Mouse (Mus musculus): ENCODE data around the gene Fam216a.
A peak's percentile ranks its signal among the peaks of the same experiment; 100 is the strongest.

The Fam216a gene

DNA sequence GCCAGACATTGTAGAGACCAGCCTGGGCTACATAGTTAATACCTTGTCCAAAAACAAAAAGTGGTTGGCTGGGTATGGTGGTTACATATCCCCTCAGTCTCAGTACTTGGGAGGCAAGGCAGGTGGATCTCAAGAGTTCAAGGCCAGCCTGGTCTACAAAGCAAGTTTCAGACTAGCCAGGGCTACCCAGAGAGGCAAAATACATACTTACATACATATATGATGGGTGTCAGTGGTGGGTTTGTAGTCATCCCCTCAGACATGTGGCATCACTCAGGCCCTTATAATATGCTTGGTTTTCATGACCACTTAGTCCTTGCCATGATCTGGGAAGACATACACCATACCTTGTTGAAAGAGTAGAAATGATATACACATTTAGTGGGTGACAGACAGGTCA, 18.5 kb upstream of the Fam216a start:
- no peak for DNase-seq (ENCODE audit: low spot score in 2 of 2)

DNA sequence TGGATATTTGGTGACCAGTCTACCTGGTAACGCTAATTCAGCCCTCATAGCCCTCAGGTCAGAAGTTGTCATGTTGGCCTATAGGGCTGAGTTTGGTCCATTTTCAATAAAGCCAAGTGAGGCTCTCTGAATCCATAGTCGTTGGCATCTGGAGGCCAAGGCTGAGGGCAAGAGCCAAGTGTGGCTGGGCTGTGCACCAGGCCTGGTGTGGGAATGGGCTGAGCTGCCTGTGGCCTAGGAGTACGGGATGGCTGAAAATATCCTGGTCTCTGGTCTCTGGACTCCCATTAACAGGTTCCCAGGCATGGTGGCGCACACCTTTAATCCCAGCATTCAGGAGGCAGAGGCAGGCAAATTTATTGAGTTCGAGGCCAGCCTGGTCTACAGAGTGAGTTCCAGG, 17.8 kb upstream of the Fam216a start:
- DNase-seq (ENCODE audit: low spot score in 2 of 2), result no peak

DNA sequence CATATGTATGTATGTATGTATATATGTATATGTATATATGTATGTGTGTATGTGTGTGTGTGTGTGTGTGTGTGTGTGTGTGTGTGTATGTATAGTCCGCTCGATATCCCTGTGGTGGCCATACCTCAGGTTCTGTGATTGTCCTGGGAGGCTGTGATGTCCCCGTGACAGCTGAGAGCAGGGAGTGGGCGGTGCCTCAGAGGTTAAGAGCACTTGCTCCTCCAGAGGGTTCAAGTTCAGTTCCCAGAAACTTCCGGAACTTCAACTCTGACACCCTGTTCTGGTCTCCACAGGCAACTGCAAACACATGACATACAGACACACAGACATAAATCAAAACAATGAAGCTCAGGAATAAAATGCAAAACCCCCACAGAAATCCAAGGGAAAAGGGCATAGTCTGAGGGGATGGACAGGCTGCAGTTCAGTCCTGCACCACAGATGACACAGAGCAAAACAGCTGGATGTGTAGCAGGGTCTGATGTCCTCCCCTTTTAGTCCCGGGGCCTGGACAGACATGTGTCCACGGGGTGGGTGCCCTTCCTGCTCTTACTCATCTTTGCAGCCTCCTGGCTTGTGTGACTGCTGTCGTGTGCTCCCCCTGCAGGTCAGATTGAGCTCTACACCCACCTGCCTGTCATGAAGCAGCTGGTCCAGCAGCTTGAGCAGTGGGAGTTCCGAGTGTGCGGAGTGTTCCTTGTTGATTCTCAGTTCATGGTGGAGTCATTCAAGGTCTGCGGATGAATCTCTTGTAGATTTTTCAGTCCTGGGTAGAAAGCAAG, 7.4 kb upstream of the Fam216a start:
- DNase-seq (ENCODE audit: low spot score in 2 of 2), result peak; percentile 41 to 79

DNA sequence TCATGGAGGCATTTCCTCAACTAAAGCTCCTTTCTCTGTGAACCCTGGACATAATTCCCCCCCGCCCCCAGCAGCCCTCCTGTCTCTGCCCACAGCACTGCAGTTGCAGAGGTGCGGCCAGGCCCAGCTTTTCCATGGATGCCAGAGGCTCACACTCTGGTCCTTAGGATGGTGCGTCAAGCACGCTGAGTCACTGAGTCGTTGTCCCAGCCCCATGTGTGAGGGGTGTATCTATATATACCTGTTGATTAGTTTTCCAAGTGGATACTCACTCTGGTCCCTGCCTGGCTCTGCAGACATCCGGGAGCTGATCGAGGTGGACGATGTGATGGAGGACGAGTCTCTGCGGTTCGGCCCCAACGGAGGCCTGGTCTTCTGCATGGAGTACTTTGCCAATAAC, 6.0 kb upstream of the Fam216a start:
- DNase-seq (ENCODE audit: low spot score in 2 of 2), result no peak

DNA sequence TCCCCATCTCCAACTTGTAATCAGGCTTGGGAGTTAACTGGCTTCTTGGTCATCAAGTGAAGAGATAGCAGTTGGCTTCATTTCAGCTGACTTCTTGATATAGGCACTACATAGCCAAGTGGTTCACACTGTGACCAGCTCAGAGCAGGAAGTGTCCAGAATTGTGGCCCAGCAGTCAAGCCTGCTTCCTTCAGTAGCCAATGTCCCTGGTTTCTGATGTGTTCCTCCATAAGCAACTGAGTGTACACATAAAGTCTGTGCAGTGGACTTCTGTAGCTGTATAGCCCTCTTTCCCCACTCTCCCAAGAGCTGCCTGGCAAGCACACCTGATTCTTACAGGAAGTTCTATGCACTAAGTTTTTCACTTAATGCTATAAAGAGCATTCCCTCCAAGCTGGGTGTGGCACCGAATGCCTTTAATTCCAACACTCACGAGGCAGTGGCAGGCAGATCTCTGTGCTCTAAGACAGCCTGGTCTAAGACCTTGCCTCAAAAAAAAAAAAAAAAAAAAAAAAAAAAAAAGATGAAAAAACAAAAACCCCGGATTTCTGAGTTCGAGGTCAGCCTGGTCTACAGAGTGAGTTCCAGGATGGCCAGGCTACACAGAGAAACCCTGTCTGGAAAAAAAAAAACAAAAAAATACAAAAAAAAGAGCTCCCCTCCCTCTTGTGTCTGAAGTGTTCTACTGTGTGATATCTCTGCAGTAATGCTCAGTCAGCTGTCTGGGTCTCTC, 5.1 kb upstream of the Fam216a start:
- DNase-seq (ENCODE audit: low spot score in 2 of 2), result no peak

DNA sequence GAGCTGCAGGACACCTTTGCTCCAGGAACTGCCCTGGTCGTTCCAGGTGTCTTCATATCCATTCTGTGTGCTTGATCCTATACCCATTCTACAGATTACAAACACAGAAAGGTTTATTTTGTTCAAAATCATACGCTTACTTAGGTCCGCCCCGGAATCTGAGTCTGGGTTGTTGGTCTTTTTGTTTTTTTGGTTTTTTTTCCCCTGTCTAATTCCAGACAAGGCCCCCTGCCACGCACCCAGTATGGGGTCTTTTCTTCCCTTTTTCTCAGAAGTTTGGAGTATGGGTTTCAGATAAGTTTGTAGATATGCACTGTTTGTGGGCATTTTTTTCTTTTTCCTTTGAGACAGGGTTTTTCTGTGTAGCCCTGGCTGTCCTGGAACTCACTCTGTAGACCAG, 714 bp upstream of the Fam216a start:
- DNase-seq (ENCODE audit: low spot score in 2 of 2), result no peak

DNA sequence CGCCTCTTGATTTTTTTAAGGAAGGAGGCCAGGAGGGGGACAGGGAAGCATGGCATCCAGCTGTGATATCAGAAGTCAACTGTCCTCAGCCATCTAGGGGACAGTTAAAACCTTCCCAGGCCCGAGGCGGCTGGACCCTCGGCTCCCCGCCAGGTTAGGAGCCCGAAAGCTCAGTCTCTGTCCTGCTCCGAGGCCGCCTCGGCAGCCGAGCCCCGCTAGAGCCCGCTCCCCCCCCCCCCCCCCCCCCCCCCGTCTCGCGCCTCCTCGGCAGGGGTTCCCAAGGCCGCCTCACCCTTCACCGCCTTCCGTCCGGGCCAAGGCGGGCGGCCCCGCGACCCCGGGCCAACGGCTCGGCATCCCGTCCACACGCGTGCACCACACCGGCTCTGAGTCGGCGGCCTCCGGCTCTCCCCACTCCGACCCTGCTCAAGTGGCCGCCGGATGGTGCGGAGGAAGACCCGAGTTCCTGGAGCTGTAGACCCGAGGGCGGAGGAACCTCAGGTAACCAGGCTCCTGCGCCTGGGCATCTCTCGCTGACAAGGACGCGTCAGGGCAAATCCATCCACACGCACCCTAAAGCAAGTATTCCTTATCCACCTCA, 473 bp downstream of the Fam216a start, which contains the start of gene Gpn3:
Gpn3 (plus strand) TSS at position 286 of the 601 bp plus-strand sequence.
- peak in 1 of 2 experiments; percentile 70 for DNase-seq (ENCODE audit: low spot score in 2 of 2)

DNA sequence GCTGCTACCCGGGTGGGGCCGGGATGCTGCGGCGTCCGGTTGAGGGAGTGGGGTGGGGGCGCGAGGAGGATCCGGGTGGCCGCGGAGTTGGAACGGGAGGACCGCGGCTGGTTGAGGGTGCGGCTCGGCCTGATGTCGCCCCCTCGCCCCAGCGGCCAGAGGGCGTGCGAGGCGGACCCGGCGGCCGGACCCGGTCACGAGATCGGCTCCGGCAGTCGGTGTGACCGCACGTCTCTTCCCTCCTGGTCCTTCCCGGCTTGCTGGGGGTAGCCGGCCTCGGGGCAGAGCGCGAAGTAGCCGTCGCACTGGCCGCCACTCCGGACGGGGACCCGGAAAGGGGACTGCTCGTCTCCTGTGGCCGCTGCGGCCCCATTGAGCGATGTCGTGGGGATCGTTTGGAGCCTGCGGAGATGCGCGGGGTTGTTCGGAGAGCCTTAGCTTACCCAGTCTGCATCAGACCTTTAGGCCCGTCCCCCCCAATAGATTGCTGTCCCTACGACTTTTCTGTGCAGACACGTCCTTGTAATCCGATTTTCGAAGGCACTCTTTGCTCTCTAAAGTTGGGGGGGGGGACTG, 17.6 kb downstream of the Fam216a start:
- DNase-seq (ENCODE audit: low spot score in 2 of 2), result no peak

DNA sequence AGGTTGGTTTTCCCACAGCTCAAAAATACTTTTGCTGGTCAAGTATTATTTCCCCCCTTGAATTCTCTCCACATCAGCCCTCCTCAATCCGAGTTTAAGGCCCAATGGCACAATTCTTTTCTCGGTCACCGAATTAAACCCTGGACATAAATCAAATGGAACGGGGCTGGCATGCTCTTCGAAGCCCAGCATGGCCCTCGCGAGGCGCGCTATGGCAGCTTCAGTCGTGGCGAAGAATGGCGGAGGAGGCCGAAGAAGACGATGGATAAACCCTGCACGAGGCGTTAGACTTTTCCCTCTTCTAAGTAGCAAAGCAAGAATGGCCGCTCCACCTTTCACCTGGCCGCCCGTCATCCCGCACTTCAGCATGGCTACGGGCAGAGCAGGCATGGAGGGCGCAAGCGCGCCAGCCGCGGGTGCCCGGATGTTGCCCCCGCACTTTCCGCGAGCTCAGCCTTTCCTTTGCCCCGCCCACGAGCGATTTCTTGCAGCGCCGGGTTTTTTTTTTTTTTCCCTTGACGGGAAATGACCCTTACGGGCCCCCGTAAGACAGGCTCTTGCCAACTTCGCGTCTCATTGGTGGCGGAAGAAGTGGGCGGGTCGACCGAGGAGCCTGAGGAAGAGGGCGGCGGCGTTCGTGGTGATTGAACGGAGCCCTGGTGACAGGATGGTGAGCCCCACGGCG, 18.2 kb downstream of the Fam216a start, which contains the start of the genes Rad9b and Vps29:
Rad9b (minus strand) TSS at position 427 of the 685 bp plus-strand sequence.
Vps29 (plus strand) TSS at position 563 of the 685 bp plus-strand sequence.
- DNase-seq (ENCODE audit: low spot score in 2 of 2), result peak; percentile 98 to 99

DNA sequence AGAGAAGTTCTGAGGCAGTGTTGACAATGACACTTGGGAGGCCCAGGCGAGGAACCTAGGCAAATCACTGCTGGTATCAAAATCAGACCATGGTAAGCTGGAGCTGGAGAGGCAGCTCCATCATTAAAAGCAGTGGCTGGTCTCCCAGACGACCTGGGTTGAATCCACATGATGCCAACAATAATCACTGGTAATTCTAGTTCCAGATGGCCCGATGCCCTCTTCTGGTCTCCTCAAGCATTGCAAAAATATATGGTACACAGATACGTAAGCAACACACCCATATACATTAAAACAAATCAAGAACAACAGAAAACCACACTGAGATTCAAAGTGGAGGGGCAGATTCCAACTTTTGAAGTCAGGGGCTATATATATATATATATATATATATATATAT, 26.4 kb downstream of the Fam216a start:
- peak in 1 of 2 experiments; percentile 17 for DNase-seq (ENCODE audit: low spot score in 2 of 2)

DNA sequence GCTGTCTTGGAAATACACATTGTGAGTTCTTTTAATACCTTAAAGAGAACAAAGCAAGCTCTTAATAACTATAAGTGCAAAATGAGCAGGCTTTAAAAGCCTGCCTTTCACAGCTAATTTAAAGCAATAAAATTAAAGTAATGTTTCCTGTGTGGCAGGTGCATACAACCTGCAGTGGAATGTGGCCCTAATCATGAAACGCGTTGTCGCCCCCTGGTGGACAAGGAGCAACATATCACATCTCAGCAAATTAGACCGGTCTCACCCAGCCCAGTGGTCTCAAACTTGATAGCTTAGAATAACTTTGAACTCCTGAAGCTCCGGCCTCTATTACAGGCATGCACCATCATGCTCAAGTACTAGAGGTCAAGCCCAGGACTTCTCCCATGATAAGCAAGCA, 27.9 kb downstream of the Fam216a start:
- peak; percentile 74 to 91 for DNase-seq (ENCODE audit: low spot score in 2 of 2)

DNA sequence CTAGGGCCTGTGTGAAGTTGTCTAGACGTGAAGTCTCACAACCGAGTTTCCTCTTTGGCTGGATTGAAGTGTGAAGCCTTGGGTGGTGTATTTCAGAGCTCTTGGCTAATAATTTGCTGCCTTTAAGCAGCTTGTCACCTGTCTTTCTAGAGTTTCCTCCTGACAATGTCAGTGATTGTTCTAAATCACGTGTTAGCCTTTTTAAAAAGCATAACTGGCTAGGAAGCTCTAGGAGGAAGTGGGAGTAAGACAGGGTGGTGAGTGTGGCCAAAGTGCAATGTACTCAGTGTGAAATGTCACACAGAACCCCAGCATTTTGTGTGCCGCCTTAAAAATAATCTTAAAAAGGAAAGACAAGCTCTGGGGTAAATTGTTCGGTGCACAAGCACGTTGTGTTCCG, 28.4 kb downstream of the Fam216a start:
- DNase-seq (ENCODE audit: low spot score in 2 of 2), result no peak

DNA sequence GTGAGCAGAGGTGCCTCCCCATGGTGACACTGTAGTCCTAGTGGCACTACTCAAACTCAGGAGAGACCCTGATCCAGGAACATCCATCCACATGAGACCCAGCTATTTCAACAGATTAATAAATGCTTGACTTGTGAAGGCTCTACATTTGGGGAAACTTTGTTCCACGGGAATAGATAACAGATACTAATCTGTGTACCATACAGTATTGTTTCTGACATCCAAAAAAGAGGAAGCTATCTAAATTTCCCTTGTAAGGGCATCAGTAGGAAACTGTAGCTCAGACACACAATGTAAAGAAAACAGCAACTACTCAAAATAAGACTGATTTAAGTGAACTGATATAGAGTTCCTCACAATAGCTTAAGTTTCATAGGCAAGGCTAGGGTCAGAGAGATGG, 29.3 kb downstream of the Fam216a start:
- no peak for DNase-seq (ENCODE audit: low spot score in 2 of 2)

DNA sequence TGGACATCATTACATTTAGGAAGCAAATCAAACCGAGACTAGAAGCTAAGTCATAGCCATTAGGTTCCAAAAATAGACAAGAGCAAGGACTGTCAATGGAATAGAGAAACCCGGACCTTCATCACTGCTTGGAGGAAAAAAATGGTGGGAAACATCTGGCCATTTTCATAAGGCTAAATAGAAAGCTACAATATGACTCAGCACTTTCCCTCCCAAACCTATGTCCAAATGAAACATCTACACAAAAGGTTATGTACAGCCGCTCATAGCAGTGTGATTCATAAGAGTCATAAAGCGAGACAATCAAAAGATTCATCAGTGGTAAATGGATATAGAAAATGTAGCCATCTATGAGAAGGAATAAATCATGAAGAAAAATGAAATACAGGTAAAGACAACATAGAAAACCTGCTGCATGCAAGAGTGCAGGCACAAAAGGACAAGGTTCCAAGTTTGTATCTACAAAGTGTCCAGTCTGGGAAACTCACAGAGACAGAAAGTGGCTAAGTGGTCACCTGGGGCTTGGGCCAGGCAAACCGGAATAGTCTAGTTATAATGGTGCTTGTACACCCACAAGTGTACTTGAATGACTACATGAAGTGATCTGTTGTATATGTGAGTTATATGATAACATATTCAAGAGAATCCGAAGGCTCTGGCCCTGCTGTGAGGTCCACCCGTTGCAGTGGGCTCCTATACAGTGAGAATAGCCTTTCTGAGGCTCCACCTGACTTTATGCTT, 35.4 kb downstream of the Fam216a start:
- DNase-seq (ENCODE audit: low spot score in 2 of 2), result no peak

DNA sequence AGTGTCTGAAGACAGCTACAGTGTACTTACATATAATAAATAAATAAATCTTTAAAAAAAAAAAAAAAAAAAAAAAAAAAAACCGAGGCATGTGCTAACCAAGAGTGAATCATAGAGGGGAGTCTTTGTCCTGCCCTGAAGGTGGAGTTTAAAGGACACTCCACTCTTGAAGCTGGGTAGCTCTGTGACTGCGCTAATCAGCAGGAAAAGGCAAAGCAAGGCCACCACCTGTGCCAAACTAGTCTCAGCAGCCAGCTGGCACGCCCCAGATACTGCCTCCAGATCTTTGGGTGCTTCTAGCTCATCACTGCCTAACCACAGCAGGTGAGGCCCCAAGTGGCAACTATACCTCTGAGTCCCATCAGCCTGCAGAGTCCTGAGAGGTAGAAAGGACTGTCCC, 37.5 kb downstream of the Fam216a start:
- DNase-seq (ENCODE audit: low spot score in 2 of 2), result peak; percentile 44 to 55

DNA sequence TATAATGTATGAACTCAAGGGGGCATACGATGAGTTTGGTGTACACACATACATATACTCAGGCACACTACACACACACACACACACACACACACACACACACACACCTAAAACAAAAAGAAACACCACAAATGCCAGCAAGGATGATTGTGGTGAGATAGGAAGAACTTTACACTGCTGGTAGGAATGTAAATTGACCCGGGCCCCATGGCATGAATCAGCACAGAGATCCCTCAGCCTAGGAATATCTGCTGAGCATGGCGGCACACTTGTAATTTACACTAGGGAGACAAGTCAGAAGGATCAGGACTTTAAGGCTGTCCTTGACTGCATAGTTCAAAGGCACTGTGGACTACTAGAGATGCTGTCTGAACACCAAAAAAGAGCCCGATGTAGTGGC, 41.9 kb downstream of the Fam216a start:
- no peak for DNase-seq (ENCODE audit: low spot score in 2 of 2)

DNA sequence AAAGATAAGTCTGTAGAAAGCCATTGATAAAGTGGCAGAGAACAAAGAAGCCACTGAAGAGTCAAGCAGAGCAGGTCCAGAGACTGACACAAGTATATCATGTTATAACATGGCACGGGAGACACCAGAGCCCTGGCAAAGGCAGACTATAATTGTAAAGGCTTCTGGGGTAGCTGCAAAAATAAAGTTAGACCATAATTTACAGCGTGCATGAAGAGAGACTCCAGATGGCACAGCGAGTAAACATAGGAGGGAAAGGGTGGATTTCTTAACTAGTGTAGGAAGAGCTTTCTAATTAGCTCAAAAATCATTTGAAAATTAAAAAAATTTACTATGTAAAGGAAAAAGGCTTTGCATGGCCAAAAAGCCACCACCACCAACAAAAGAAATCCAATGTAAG, 44.9 kb downstream of the Fam216a start:
- DNase-seq (ENCODE audit: low spot score in 2 of 2), result no peak

DNA sequence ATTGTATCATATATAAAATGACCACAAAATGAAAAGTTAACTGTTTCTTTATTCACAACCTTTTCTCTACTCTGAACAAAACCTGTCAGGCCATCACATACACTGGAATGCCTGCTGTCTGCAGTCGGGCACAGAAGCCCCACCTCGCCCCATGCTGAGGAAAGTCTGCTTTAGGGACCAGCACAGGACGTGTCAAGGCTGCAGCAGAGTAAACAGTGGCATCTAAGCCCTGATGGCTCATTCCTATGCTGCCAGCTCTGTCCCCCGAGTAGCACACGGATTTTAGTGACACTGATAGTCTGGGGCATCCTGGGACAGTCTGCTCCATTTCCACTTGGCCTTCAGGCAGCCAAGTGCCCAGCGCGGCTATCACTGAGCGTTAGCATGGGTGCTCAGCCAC, 46.7 kb downstream of the Fam216a start:
- no peak for DNase-seq (ENCODE audit: low spot score in 2 of 2)

DNA sequence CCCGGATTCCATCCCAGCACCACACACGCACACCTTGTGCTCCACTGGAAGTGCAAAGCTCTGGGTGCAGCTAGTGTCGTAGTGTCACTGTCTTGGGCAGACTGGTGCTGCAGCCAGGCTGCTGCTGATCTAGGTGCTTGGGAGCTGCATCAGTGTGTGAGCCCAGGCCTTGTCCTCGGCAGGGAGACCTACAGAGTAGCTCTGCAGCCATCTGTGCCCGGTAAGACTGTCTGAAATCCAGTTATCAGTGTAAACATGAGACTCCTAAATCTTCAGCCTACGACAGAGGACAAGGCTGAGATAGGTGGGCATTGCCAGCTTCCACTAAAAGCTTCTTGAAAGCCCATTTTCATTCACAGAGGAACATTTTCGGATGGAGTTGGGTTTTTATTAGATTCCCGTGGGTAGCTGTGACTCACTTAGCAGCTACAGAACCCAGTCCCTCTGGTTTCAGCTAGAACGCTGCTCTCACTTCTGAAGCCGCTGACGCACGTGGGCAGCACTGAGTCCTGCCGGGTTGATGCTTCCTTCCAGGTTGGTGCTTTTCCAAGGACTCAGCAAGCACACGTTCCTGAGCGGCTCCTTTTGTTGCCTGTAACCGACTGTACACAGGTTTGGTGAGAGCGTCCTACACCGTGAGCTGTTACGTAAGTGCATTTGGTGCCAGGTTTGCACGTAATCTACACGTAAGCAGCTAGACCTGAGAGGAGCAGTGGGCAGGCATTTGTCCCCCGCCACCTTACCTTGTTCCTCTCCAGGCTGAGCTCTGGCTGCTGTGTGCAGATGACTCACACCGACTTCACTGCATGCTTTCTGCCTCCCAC, 47.3 kb downstream of the Fam216a start:
- no peak for DNase-seq (ENCODE audit: low spot score in 2 of 2)

DNA sequence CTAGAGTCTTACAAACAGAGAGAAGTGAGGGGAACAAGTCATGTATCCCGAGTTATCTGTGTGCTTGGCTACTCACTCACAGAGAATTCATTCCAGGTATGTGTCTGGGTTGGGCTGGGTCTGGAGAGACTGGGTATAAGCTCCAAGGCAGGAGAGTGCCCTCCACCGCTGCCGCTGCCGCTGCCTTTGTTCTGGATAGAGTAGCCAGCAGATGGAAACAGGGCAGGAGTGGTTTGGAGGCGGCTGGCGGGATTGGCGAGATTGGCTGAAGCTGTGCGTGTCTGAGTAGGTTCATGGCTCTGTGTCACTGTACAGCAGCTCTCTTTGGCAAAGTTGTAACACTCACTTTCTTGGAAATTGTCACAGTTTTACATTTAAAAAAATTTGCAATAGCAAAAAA, 48.6 kb downstream of the Fam216a start:
- no peak for DNase-seq (ENCODE audit: low spot score in 2 of 2)

Data from thymus, postnatal 10 days (tissue).